Mouse (Mus musculus) lung, postnatal 0 days (tissue): ENCODE results near the gene Clmp. TPM values are rescaled to one million over a fixed set of nuclear protein-coding genes. Genes with fewer than 3 reads are reported as not detected.

ENCODE experiments used
- ATAC-seq: fragments of 200-750 bp; cut with Nextera tagmentation; 2 replicates; pipeline ENCODE4 v1.8.0; 2017; ENCODE audit warnings: moderate library complexity
- DNase-seq: peaks from one replicate; pipeline ENCODE4 v3.0.0-alpha.2; 2016; ENCODE audit warnings: low spot score
- H3K27ac ChIP-seq: fragments of 300-500 bp; sonication (generic); 2 replicates; pipeline ENCODE4 v1.5.1; 2014; ENCODE audit warnings: antibody characterized with exemption, mild to moderate bottlenecking, low read length, mixed read lengths
- H3K27me3 ChIP-seq: fragments of 300-500 bp; sonication (generic); replicated peaks from 2 replicates; pipeline ENCODE4 v1.6.1; 2014; ENCODE audit warnings: low read length, mixed read lengths; ENCODE audit not compliant: insufficient read depth
- H3K36me3 ChIP-seq: fragments of 300-500 bp; sonication (generic); 2 replicates; pipeline ENCODE4 v1.6.1; 2014; ENCODE audit warnings: low read length, mixed read lengths; ENCODE audit not compliant: insufficient read depth
- H3K4me1 ChIP-seq: fragments of 300-500 bp; sonication (generic); 2 replicates; pipeline ENCODE4 v1.6.1; 2014; ENCODE audit warnings: antibody characterized with exemption, low read depth, low read length, mixed read lengths; ENCODE audit not compliant: insufficient read depth
- H3K4me2 ChIP-seq: fragments of 300-500 bp; sonication (generic); replicated peaks from 2 replicates; pipeline ENCODE4 v1.6.1; 2014; ENCODE audit warnings: low read depth, mild to moderate bottlenecking, low read length, moderate library complexity, mixed read lengths
- H3K4me3 ChIP-seq: fragments of 300-500 bp; sonication (generic); 2 replicates; pipeline ENCODE4 v1.5.1; 2014; ENCODE audit warnings: low read depth, low read length
- H3K9ac ChIP-seq: fragments of 300-500 bp; sonication (generic); replicated peaks from 2 replicates; pipeline ENCODE4 v1.6.1; 2014; ENCODE audit warnings: low read depth, mild to moderate bottlenecking
- H3K9me3 ChIP-seq: fragments of 300-500 bp; sonication (generic); 2 replicates; pipeline ENCODE4 v1.6.1; 2016; ENCODE audit warnings: low read length, mixed read lengths
- CTCF ChIP-seq: IDR thresholded peaks from 2 replicates; pipeline ENCODE4 v1.5.1; 2016; ENCODE audit warnings: antibody characterized with exemption, mild to moderate bottlenecking
- EP300 ChIP-seq: IDR thresholded peaks from 2 replicates; pipeline ENCODE4 v1.6.1; 2016; ENCODE audit warnings: antibody characterized with exemption, mild to moderate bottlenecking, control low read depth
- WGBS: fragments of 180-500 bp; shearing (Covaris S2); extraction: QIAGEN DNeasy Blood & Tissue Kit; methylation state at CpG from one replicate; pipeline ENCODE4 v1.1.7; 2014; 5-methylcytosine and 5-hydroxymethylcytosine counted together
- polyA plus RNA-seq: library from polyadenylated mRNA; unstranded; fragments of >200 nt; fragmentation: Nextera tagmentation; extraction: Ambion mirVana; gene quantifications from 2 replicates; pipeline ENCODE4 v1.2.1, GENCODE M21; 2015

Clmp gene
- polyA plus RNA-seq, 1 experiment from 2014 or later: 12.5 TPM

DNA sequence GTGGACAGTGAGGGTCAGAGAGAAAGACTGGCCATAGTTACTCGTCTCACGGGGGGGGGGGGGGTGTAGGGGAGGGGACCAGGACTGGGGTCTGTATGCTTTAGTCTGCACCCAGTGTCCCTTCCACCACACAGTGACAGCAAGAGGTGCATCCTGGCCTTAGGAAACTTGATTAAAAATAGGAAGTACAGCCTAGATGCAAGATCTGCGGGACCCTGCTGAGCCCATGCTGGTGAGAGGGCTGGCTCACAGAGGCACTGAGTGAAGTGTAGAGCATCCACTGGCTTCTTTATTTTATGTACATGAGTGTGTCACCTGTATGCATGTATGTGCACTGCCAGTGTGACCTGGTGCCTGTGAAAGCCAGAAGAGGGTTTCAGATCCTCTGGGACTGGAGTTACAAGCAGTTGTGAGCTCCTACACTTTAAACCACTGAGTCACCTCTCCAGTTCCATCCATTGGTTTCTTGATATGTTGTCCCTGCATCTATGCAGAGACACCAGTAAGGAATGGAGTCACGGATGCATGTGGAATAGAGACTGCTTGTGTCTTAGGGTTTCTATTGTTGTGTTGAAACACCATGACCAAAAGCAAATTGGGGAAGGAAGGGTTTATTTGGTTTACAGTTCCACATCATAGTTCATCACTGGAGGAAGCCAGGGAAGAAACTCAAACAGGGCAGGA lies 41.5 kb downstream of the Clmp start:
- TF ChIP-seq EP300: no peak
- Histone ChIP-seq H3K27me3 (no peaks in the 10 kb centered on the region), H3K27ac (no peak overlapping the region), H3K4me1 (no peaks in the 10 kb centered on the region), H3K4me3 (no peak overlapping the region), H3K9ac (no peak overlapping the region), H3K4me2 (no peak overlapping the region), H3K9me3 (no peaks in the 10 kb centered on the region), H3K36me3 (no peaks in the 10 kb centered on the region)
- DNase-seq (no peak), ATAC-seq (no peak)
- WGBS: 65% methylated on average over 4 of the region's 4 CpGs

DNA sequence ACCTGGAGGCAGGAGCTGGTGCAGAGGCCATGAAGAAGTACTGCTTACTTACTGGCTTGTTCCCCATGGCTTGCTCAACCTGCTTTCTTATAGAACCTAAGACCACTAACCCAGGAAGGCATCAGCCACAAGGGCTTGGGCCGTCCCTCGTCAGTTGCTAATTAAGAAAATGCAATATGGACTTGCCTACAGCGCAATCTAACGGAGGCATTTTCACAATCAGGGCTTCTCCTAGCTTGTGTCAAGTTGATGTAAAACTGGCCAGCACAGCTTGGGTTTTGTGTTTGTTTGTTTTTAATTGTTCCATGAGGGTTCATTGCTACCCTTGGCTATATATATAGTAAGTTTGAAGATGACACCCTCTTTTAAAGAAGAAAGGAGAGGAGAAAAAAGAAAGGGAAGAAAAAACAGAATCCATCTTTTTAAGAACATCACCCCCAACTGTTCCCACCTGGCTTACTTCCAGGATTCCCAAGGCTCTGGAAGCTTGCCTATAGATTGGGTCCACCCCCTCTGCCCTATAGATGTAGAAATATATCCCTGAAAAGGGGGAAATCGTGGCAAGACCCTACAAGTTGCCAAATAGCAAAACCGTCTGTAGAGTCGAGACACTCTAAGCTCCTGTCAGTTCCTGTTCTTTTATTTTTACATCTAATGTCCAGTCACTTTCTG lies 42.2 kb downstream of the Clmp start:
- Histone ChIP-seq H3K4me2 (no peak overlapping the region), H3K27me3 (no peaks in the 10 kb centered on the region), H3K4me3 (no peak overlapping the region), H3K9me3 (no peaks in the 10 kb centered on the region), H3K36me3 (no peaks in the 10 kb centered on the region), H3K27ac (no peak overlapping the region), H3K9ac (no peak overlapping the region), H3K4me1 (no peaks in the 10 kb centered on the region)
- no peak for TF ChIP-seq EP300
- TF ChIP-seq CTCF: no peak
- no peak for ATAC-seq
- no peak for DNase-seq
- WGBS: 66% methylated on average over 7 of the region's 7 CpGs

DNA sequence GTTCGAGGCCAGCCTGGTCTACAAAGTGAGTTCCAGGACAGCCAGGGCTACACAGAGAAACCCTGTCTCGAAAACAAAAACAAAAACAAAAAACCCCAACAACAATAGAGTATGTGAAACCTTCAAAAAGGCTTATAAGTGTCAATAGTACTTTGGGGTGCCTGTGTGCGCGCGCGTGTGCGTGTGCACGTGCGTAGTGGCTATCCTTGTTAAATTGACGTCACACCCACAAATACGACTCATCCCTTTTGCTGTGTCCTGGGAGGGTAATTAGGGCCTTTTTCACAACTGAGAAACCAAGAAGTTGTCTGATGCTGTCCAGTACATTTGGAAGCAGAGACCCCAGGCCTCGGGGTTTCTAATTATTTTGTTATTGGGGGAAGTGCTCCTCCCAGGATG lies 44.5 kb downstream of the Clmp start:
- Histone ChIP-seq H3K4me3 (peak overlapping the region; percentile 24; the same call in 1 of the 2 replicates), H3K27me3 (no peaks in the 10 kb centered on the region), H3K27ac (no peak overlapping the region), H3K4me1 (no peaks in the 10 kb centered on the region), H3K36me3 (no peaks in the 10 kb centered on the region), H3K9ac (no peak overlapping the region), H3K9me3 (no peaks in the 10 kb centered on the region), H3K4me2 (peak overlapping the region; percentile 52)
- no peak for TF ChIP-seq CTCF
- TF ChIP-seq EP300: no peak
- no peak for DNase-seq
- 65% methylated on average over 12 of the region's 12 CpGs for WGBS
- ATAC-seq: no peak

DNA sequence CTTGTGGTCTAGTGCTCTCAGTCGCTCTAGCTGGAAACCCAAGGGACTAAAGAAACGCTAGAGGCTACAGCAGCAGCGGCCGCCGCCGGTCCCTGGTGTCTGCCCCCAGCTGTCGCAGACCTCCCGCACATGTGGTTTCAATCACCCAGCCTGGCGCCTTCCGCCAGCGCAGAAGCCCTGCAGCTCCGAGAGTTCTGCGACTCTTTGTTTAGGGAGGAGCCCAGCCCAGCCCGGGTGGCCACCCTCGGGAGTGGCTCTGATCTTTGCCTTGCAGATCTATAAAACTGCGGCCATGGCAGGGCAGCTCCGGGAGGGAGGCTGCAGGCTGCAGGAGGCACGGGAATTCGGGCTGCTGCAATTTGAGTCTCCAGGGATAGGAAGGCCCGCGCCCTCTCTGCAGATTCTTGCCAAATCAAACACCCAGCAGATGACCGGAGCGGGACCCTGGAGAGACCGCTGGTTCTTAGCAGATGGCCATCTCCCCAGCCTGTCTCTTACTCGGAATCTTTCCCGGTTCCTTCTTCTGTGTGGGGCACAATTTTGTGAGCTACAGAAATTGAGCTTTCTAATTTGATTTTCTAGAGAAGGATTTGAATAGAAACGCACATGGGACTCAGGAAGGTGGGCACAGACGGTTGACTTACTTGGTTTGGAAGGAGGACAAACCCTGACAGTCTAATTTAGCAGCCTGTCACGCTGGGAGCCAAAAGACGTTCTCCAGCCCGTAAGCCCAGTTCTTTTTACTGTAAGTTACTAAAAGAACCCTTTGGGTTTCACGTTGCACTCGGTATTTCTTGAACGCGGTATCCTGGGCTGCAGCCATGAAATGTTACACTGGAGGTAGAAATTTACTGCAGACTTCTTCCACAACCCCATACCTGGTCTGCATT lies 45.2 kb downstream of the Clmp start:
- Histone ChIP-seq H3K36me3 (no peaks in the 10 kb centered on the region), H3K4me2 (peak overlapping the region; percentile 52), H3K27me3 (no peaks in the 10 kb centered on the region), H3K4me1 (no peaks in the 10 kb centered on the region), H3K27ac (peak overlapping the region; percentile 32; the same call in 1 of the 2 replicates), H3K9ac (0 out of 2 replicates have a peak overlapping the region, but pooled peaks have one; percentile 1), H3K4me3 (peak overlapping the region; percentile 24), H3K9me3 (no peaks in the 10 kb centered on the region)
- ATAC-seq: peak; percentile 89
- WGBS: 1% methylated on average over 35 of the region's 35 CpGs
- TF ChIP-seq CTCF: no peak
- TF ChIP-seq EP300: no peak
- peak; percentile 68 for DNase-seq

DNA sequence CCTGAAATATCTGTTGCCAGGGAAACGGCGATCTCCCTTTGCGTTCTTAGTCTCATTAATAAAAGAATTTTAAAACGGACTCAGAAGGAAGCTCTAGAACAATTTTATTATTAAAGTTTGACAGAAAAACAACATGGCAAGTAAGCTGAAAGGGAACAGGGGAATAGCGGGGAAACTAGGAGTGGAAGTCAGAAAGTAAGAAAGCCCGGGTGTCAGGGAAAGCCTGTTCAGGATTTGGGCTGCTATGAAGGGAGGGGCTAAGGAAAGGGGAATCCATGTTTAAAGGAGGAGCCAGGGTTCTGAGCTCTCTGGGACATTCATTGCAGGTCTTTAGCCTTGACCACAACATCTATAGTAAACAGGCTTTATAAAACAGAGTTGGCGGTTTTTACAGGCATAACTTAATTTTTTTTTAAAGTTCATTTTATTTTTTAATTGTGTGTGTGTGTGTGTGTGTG lies 45.9 kb downstream of the Clmp start:
- no peak for TF ChIP-seq CTCF
- no peak for TF ChIP-seq EP300
- Histone ChIP-seq H3K4me2 (peak overlapping the region; percentile 52), H3K36me3 (no peaks in the 10 kb centered on the region), H3K4me1 (no peaks in the 10 kb centered on the region), H3K27ac (peak overlapping the region; percentile 32; the same call in 1 of the 2 replicates), H3K4me3 (peak overlapping the region; percentile 24), H3K9me3 (no peaks in the 10 kb centered on the region), H3K27me3 (no peaks in the 10 kb centered on the region), H3K9ac (no peak overlapping the region)
- DNase-seq (no peak), ATAC-seq (no peak)
- 14% methylated on average over 7 of the region's 7 CpGs for WGBS

DNA sequence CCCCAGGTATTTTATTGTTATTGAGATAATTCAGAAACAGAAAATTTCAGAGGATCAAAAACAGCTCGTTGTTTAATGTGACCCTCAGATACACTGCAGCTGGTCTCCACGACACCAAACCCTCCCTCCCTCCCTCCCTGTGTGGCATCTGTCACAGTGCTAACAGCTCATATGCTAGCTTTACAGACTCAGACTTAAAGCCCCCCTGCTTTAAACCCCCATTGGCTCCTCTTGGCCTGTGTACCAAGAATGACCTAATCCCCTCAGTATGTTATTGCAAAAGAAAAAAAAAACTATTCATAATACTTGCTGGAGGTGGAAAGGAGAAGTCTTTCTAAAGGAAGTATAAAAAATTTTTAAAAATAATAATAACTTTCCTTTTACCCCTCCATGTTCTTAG lies 46.5 kb downstream of the Clmp start:
- ATAC-seq: peak; percentile 43; the same call in 1 of the 2 replicates
- Histone ChIP-seq H3K4me2 (no peak overlapping the region), H3K27ac (no peak overlapping the region)

More for the DNA sequence above, 46.5 kb downstream of the Clmp start:
- no peaks in the 10 kb centered on the region for H3K4me1 ChIP-seq
- WGBS: 32% methylated on average over 2 of the region's 2 CpGs
- H3K36me3 ChIP-seq: no peaks in the 10 kb centered on the region
- peak; percentile 57 for DNase-seq
- H3K4me3 ChIP-seq: no peak overlapping the region
- H3K9ac ChIP-seq: no peak overlapping the region
- no peak for TF ChIP-seq CTCF
- TF ChIP-seq EP300: no peak
- no peaks in the 10 kb centered on the region for H3K9me3 ChIP-seq
- no peaks in the 10 kb centered on the region for H3K27me3 ChIP-seq
